Mouse (Mus musculus): ENCODE measurements around the gene Fgfr2.

The Fgfr2 gene

DNA sequence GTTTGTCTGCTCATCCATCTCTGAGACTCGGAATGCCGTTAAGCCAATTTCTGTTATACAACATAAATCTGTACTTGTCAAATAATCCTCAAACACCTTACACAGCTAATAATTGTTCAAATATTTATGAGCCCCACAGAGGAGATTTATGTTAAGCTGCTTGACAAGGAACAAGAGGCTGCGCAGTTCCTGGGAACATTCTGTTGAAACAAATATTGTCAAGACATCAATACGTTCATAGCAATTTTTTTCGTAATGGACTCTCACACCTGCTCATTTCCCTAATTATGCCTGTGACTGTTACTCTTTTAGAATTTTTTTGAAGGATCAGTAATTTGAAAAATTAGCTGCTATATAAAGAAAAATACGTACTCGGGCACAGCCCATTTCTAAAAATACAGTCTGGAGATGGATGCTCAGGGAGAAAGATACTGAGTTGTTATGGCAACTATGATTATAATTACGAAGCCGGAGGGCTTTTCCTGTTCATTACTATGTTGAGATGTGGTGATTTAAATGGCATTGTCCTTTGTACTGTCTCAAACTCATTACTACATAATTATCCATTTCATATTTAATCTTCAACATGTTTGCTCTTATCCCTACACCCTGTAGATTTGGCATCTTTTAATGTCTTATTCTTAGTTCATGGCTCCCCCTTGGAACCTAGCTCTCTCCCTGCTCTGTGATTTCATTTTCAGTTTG, 964.7 kb downstream of the Fgfr2 start:
- no peak for DNase-seq (ENCODE audit: low read depth in 2 of 2, low spot score in 2 of 2)

- no peak for DNase-seq (ENCODE audit: low read depth in 2 of 2, low spot score in 2 of 2)
Measured at GRCm38 (mm10) chr7:132154368-132154961, 968.7 kb downstream of the Fgfr2 start, which contains the start of gene Cpxm2. Gene Cpxm2 (minus strand): TSS chr7:132154739.

DNA sequence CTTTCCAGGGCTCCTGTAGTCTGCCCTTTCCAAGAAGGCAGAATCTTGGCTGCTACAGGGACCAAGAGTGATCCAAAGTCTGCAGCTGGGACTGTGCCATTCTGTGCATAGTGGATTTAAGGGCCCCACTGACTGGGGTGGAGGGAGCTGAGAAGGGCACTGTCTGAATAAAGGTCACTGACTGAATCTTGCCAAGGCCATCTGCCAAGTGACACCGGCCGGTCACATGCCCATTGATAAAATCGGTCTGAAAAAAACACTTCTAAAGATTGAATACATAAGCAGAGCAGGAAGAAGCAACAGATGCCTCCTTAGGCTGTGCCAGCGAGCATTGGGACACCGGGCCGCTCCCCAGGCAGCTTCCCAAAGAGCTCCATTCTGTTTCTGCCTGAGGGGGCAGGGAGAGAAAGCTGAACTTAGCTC, 969.4 kb downstream of the Fgfr2 start:
- DNase-seq (ENCODE audit: low read depth in 2 of 2, low spot score in 2 of 2) = no peak

- DNase-seq (ENCODE audit: low read depth in 2 of 2, low spot score in 2 of 2) = no peak
Measured at GRCm38 (mm10) chr7:132145227-132145800, 977.8 kb downstream of the Fgfr2 start.

DNA sequence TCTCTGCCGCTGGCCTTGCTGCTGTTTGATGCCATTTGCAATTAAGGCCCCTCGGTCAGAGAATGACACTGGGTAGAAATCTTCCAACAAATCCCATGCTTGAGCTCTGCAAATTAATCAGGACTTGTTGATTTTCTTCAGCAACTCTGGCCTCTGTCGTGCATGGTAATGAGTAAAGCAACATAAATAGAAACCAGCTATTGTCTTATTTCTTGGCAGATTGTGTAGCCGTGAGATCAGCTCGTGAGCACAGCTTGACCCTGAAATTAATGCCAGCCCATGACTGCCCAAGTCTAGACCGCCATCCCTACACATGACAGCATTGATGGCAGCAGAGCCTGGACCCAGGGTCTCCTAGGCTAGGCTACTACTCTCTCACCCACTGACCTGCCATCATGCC, 994.5 kb downstream of the Fgfr2 start:
- DNase-seq (ENCODE audit: low read depth in 2 of 2, low spot score in 2 of 2) = no peak

GRCm38 (mm10) chr7:132124948-132125347, 998.2 kb downstream of the Fgfr2 start:
- DNase-seq (ENCODE audit: low read depth in 2 of 2, low spot score in 2 of 2) = no peak

DNA sequence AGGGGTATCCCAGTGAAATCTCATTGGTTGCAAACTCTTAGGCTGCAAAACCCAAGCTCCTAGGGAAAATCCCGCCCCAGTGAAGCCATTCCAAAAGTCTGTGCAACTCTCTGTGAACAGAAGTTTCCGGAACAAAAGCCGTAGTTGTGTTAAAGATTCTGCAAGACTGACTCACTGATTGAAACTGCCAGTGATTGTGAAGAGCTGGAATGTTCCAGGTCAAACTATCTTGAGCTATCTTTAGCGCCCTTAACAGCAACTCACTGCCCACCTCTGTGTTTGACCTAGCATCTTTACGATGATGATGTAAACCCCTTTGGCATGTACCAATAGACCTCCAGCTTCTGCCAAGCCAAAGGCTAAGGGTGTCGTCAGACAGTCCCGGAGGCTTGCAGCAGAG, 999.9 kb downstream of the Fgfr2 start:
- DNase-seq (ENCODE audit: low read depth in 2 of 2, low spot score in 2 of 2) = no peak

GRCm38 (mm10) chr7:132119817-132120216, 1003.3 kb downstream of the Fgfr2 start:
- DNase-seq (ENCODE audit: low read depth in 2 of 2, low spot score in 2 of 2) = no peak

GRCm38 (mm10) chr7:132111770-132112169, 1011.4 kb downstream of the Fgfr2 start:
- no peak for DNase-seq (ENCODE audit: low read depth in 2 of 2, low spot score in 2 of 2)

DNA sequence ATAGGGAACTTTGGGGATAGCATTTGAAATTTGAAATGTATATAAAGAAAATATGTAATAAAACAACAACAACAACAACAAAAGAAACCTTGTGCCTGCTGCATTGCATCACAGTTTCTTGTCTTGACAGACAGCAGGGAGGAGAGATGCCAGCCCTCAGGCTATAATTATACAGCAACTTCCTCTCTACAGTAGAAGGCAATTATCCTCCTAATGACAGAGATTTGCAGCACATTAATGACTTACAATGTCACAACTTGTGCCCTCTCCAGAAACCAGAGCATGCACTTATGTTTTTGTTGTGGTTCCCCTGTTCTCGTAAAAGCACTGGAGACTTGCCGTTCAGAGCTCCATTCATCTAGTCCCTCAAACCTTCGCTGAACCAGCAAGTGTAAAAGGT, 1012.8 kb downstream of the Fgfr2 start:
- DNase-seq (ENCODE audit: low read depth in 2 of 2, low spot score in 2 of 2) = no peak

GRCm38 (mm10) chr7:132106891-132107290, 1016.3 kb downstream of the Fgfr2 start:
- DNase-seq (ENCODE audit: low read depth in 2 of 2, low spot score in 2 of 2) = no peak

DNA sequence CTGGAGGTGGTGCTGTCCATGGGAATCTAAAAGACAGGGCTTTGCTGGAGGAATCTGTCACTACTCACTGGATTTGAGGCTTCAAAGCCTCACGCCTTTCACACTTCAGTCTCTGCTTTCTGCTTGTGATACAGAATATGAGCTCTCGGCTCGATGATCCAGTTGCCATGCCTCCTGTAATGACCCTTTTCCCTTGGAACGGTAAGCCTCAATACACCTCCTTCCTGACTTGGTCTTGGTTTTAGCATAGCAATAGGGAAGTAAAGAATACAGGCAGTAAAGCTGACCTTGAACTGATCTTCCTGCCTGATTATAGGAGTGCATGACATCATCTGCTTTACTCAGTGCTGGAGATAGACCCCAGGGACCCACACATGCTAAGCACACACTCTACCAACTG, 1017.8 kb downstream of the Fgfr2 start:
- DNase-seq (ENCODE audit: low read depth in 2 of 2, low spot score in 2 of 2) = no peak

DNA sequence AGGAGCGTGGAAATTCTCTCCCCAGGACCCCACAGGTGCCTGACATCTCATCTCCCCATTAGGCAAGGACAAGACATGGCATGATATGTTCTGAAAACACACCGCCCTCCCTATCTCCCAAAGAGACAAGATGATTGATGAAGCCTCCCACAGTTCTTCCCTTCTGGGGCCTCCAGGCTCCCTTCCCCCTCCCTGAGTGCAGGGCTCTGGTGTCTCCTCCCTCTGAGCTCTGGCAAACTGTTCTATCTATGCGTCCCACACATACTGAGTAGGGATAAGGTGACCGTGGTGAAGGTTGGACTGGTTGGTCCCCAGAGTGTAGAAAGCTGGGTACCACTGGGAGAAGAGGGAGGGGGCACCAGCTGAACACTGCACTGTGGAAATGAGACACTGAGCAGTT, 1024.7 kb downstream of the Fgfr2 start:
- no peak for DNase-seq (ENCODE audit: low read depth in 2 of 2, low spot score in 2 of 2)

DNA sequence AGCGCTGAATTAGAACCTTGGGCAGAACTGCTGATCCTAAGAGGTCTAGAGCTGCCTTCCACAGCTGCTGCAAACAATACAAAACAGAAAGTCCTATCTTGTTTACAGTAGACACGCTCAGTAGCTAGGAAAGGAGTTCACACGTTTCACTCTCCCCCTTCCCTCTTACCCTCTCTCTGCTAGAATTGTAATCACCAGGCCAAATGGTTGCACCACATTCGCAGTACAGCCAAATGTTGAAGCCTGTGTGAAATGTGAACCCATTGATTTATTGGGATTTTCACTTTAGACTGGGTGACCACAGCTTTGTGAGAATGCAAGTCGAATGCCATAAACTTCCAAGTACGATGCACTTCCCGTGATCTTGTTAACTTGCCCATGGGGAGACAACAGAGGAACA, 1028.5 kb downstream of the Fgfr2 start:
- DNase-seq (ENCODE audit: low read depth in 2 of 2, low spot score in 2 of 2) = no peak

DNA sequence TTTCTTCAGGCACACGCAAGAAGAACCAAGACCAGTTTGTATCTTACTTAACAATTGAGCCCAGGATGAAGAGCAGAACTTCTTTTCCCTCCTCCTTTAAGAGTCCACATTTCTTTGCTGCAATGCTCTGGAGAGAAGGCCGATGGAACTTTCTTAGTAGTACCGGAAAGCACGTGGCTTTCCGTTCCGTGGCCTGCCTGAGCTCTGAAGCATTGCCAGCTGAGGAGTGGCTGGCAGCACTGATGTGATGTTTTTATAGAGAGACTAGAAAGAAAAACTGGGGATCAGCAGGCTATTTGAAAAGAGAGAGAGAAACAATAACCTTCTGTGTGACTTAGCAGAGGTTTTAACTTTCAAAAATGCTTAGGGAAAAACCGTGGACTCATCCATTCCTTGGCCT, 1031.6 kb downstream of the Fgfr2 start:
- no peak for DNase-seq (ENCODE audit: low read depth in 2 of 2, low spot score in 2 of 2)

DNA sequence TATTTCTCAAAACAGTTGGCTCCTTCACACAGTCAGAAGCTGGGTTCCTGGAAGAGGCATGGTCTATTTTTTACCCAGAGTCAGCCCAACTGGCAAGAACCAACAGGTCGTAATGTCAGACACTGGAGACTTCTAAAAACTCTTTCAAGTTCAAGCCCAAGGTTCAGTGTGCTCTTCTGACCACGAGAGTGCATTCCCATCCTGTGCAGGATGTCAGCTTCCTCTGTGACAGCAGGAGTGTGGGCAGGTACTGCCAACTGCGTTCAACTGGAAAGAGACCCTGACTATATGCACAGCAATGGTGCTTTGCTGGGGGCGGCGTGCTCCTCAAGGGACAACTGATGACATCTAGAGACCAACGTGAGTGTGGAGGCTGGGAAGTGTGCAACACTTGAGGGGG, 1034.5 kb downstream of the Fgfr2 start:
- no peak for DNase-seq (ENCODE audit: low read depth in 2 of 2, low spot score in 2 of 2)

DNA sequence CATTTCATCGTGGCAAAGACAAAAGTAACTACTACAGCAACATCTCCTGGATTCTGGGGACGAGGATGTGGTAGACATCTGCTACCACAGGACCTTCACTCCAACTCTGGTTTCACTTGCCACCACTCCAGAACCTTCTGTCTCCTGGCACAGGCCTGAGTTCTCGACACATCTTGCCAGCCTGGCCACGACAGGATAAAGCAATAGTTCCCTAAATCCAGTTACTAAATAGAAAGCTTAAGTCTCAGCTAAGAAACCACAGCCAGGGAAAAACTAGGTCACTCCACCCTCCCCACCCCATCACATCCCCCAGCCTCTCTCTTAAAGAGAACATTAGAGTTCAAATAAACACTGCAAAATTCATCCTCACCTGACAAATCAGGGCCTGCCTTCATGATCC, 1035.0 kb downstream of the Fgfr2 start:
- DNase-seq (ENCODE audit: low read depth in 2 of 2, low spot score in 2 of 2) = no peak

GRCm38 (mm10) chr7:132075825-132076224, 1047.3 kb downstream of the Fgfr2 start:
- DNase-seq (ENCODE audit: low read depth in 2 of 2, low spot score in 2 of 2) = no peak

GRCm38 (mm10) chr7:132074503-132074902, 1048.6 kb downstream of the Fgfr2 start:
- DNase-seq (ENCODE audit: low read depth in 2 of 2, low spot score in 2 of 2) = no peak

GRCm38 (mm10) chr7:132070877-132071625, 1052.1 kb downstream of the Fgfr2 start:
- no peak for DNase-seq (ENCODE audit: low read depth in 2 of 2, low spot score in 2 of 2)

GRCm38 (mm10) chr7:132067951-132068350, 1055.2 kb downstream of the Fgfr2 start:
- no peak for DNase-seq (ENCODE audit: low read depth in 2 of 2, low spot score in 2 of 2)

- DNase-seq (ENCODE audit: low read depth in 2 of 2, low spot score in 2 of 2) = no peak
Measured at GRCm38 (mm10) chr7:132067511-132067910, 1055.6 kb downstream of the Fgfr2 start.
